Mouse (Mus musculus) liver, adult 2 months (tissue): ENCODE measurements at regions not wholly inside any gene's neighbourhood (a gene's known extent, or its start where the extent isn't known, plus 50 kb on each side); places are given as distances from the start of the nearest gene placed in this dataset.

Experiments
- CTCF ChIP-seq: fragments of 200-500 bp; IDR thresholded peaks from 2 replicates; pipeline ENCODE4 v1.5.1; 2011; ENCODE audit warnings: low read depth, low read length, control low read depth
- POLR2A ChIP-seq: fragments of 200-500 bp; IDR thresholded peaks from 2 replicates; pipeline ENCODE4 v1.6.1; 2011; ENCODE audit warnings: low read length, control low read depth; ENCODE audit not compliant: insufficient read depth; ENCODE audit errors: extremely low read depth

DNA sequence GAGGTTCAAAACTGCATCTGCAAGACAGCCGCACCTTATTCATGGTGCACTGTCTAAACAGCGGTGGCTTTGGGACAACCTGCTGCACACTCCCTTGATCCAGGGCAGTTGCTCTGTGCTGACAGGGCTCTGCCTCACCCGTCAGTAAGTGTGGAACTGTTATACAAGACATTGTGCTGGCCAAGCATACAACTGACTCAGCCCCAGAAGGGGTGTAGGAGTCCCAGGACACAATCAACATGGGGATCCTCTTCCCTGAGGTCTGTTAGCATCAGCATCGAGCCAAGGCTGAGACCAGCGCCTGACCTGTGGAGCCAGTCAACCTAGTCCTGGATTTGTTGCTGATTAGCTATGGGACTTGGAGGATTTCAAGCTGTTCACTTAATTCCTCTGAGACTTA is 86.4 kb upstream of the Bmper start:
- TF ChIP-seq CTCF: no peak
- TF ChIP-seq POLR2A: no peak
